ENCODE assay signal across 30 mouse cellular contexts in the genomic region with DNA sequence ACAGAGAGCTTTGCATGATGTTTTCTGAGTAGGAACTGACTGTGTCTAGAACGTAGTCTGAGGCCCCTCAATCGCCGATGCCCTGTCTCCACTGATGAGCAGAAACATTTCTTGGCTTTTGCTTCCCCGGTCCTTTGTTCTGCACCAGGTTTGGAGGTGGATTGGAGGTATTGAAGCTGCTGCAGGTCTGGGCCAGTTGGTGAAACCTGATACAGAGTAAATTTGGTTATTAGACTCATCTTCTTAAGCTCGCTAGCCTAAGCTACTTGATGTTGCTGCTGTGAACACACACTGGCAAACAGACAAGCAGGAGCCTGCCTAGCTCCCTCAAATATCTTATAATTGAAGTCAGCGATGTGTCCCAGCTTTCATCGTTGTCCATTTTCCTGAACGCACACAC. TPM values are rescaled to one million over a fixed set of nuclear protein-coding genes. Genes with fewer than 3 reads are reported as not detected.
DNase-seq lines count a peak whose midpoint lies in the region; ATAC-seq and TF ChIP-seq lines count a peak whose summit lies in the region.
"Had no signal": no experiment of that assay in that cellular context is flagged by ENCODE, and none has a peak within 500 bp of the region (broad histone marks: within the 10 kb centered on the region; RNA-seq: fewer than 3 reads in every experiment).

No protein-coding gene starts in this region.

- H3K36me3 ChIP-seq in embryonic facial prominence, embryonic 12.5 days: peaks cover 11% of the 10 kb centered on the region; the same call in 1 of the 2 replicates
- 0 out of 2 replicates have a peak, but pooled peaks cover 4% of the 10 kb centered on the region for H3K36me3 ChIP-seq in stomach, postnatal 0 days (ENCODE audit: control insufficient read depth, insufficient read depth, low read length)
- H3K36me3 ChIP-seq: hindbrain, embryonic 12.5 days; liver, embryonic 15.5 days; neural tube, embryonic 12.5 days had no signal

- H3K27me3 ChIP-seq in embryonic facial prominence, embryonic 12.5 days: no peaks in the 10 kb centered on the region
- H3K27me3 ChIP-seq in stomach, postnatal 0 days (ENCODE audit: control insufficient read depth, insufficient read depth, low read length): no peaks in the 10 kb centered on the region
- H3K27me3 ChIP-seq: hindbrain, embryonic 12.5 days; kidney, embryonic 15.5 days; liver, embryonic 15.5 days; neural tube, embryonic 12.5 days had no signal

- no peak for TF ChIP-seq EP300 in stomach, postnatal 0 days (optimal IDR thresholded peaks at IDR 0.05)

- H3K9ac ChIP-seq in embryonic facial prominence, embryonic 12.5 days: no peak overlapping the region
- no peak overlapping the region for H3K9ac ChIP-seq in stomach, postnatal 0 days (ENCODE audit: low read length)
- H3K9ac ChIP-seq: hindbrain, embryonic 12.5 days; kidney, embryonic 15.5 days; liver, embryonic 15.5 days; lung, embryonic 14.5 days; neural tube, embryonic 12.5 days had no signal

- no peak for TF ChIP-seq CTCF in layer of hippocampus, adult 2 months (conservative IDR thresholded peaks at IDR 0.05)
- no peak for TF ChIP-seq CTCF in embryonic fibroblast, embryonic 13.5 days (IDR thresholded peaks at IDR 0.05; ENCODE audit: borderline replicate concordance, insufficient read depth, low read length)
- TF ChIP-seq CTCF in stomach, postnatal 0 days (IDR thresholded peaks at IDR 0.05; ENCODE audit: low read depth): no peak

- H3K4me1 ChIP-seq in embryonic facial prominence, embryonic 12.5 days: peaks cover 21% of the 10 kb centered on the region
- peaks cover 41% of the 10 kb centered on the region for H3K4me1 ChIP-seq in embryonic fibroblast, embryonic 13.5 days (ENCODE audit: control insufficient read depth, insufficient read depth, low read length)
- H3K4me1 ChIP-seq in stomach, postnatal 0 days (replicated peaks; ENCODE audit: control insufficient read depth, insufficient read depth): peaks cover 3% of the 10 kb centered on the region; the same call in 1 of the 2 replicates
- H3K4me1 ChIP-seq: neural tube, embryonic 12.5 days had no signal

- H3K4me2 ChIP-seq in embryonic facial prominence, embryonic 12.5 days (replicated peaks): no peak overlapping the region
- H3K4me2 ChIP-seq in stomach, postnatal 0 days (replicated peaks; ENCODE audit: low read depth): no peak overlapping the region
- H3K4me2 ChIP-seq: heart, embryonic 11.5 days; hindbrain, embryonic 12.5 days; kidney, embryonic 15.5 days; liver, embryonic 15.5 days; lung, embryonic 14.5 days; midbrain, embryonic 11.5 days; neural tube, embryonic 12.5 days had no signal

- H3K27ac ChIP-seq in layer of hippocampus, adult 2 months: 0 out of 2 replicates have a peak overlapping the region, but pooled peaks have one; percentile 7
- H3K27ac ChIP-seq in embryonic facial prominence, embryonic 12.5 days: 0 out of 2 replicates have a peak overlapping the region, but pooled peaks have one; percentile 31
- H3K27ac ChIP-seq in embryonic fibroblast, embryonic 13.5 days (ENCODE audit: insufficient read depth, low read length): peak overlapping the region; percentile 86
- H3K27ac ChIP-seq in stomach, postnatal 0 days (replicated peaks): peak overlapping the region; percentile 24; the same call in 1 of the 2 replicates
- H3K27ac ChIP-seq: hindbrain, embryonic 12.5 days; hindbrain, postnatal 0 days; kidney, embryonic 15.5 days; liver, embryonic 15.5 days; neural tube, embryonic 12.5 days had no signal

- 78% methylated on average over 8 of the region's 8 CpGs for WGBS in embryonic facial prominence, embryonic 12.5 days
- WGBS in stomach, postnatal 0 days: 69% methylated on average over 8 of the region's 8 CpGs

- H3K9me3 ChIP-seq in embryonic facial prominence, embryonic 12.5 days: no peaks in the 10 kb centered on the region
- H3K9me3 ChIP-seq in stomach, postnatal 0 days (ENCODE audit: control insufficient read depth, low read length): no peaks in the 10 kb centered on the region
- H3K9me3 ChIP-seq: hindbrain, embryonic 12.5 days; kidney, embryonic 15.5 days; liver, embryonic 15.5 days; neural tube, embryonic 12.5 days had no signal

- TF ChIP-seq POLR2A in embryonic fibroblast, embryonic 13.5 days (IDR thresholded peaks at IDR 0.05; ENCODE audit: low read depth, low read length): no peak

- no peak for ATAC-seq in embryonic facial prominence, embryonic 12.5 days (ENCODE audit: insufficient number of reproducible peaks, insufficient read depth, low FRiP score, low TSS enrichment)
- ATAC-seq in stomach, postnatal 0 days (ENCODE audit: low FRiP score, low TSS enrichment): no peak
- ATAC-seq in frontal cortex, adult (ENCODE audit: low TSS enrichment): no peak
- ATAC-seq: CD4-positive, CD25-positive, alpha-beta regulatory T cell, adult 4 months; forebrain, embryonic 16.5 days; hindbrain, postnatal 0 days; midbrain, embryonic 16.5 days had no signal

- H3K4me3 ChIP-seq in layer of hippocampus, adult 2 months: no peak overlapping the region
- no peak overlapping the region for H3K4me3 ChIP-seq in embryonic facial prominence, embryonic 12.5 days
- H3K4me3 ChIP-seq in embryonic fibroblast, embryonic 13.5 days (ENCODE audit: insufficient read depth, low read length): no peak overlapping the region
- H3K4me3 ChIP-seq in stomach, postnatal 0 days (ENCODE audit: low read depth, low read length): no peak overlapping the region
- H3K4me3 ChIP-seq: erythroblast, embryonic 14.5 days; hindbrain, embryonic 12.5 days; kidney, embryonic 15.5 days; liver, embryonic 15.5 days; neural tube, embryonic 12.5 days had no signal

- DNase-seq in layer of hippocampus, adult 2 months (ENCODE audit: low spot score in 2 of 2): no peak
- DNase-seq in layer of hippocampus, postnatal 10 days (ENCODE audit: low spot score in 2 of 2): no peak
- DNase-seq in stomach, postnatal 0 days (ENCODE audit: low spot score): no peak
- DNase-seq in adrenal gland, postnatal 4 days (ENCODE audit: low spot score in 2 of 2): no peak
- DNase-seq: adrenal gland, postnatal 14 days; cerebellum, adult 11-12 months; cerebellum, adult 9-11 months; embryo, embryonic 11 days; gastrocnemius, postnatal 10 days; heart, postnatal 36 days; kidney, postnatal 25 days; left cerebral cortex, postnatal 4 days; lung, embryonic 14.5 days; lung, postnatal 14 days; right cerebral cortex, adult 18-20 months; thymus, postnatal 14 days had no signal

RNA-seq across cellular contexts. Expression of gene Mbnl2, which starts 46.6 kb away (rescaled TPM):
- total RNA-seq in layer of hippocampus, adult 2 months (2021): 100 to 1,000 TPM; 244 to 250 TPM
- 100 to 1,000 TPM; 126 to 132 TPM for total RNA-seq in layer of hippocampus, postnatal 10 days (2021)
- polyA plus RNA-seq in embryonic facial prominence, embryonic 12.5 days (2016; fragmentation: Nextera tagmentation; extraction: Ambion mirVana): 93.2 and 93.6 TPM in 2 replicates
- 207 and 222 TPM in 2 replicates for polyA plus RNA-seq in embryonic fibroblast, embryonic 13.5 days (2011; ENCODE audit: insufficient read length, low read depth, missing spikeins)
- polyA plus RNA-seq in stomach, postnatal 0 days (2015; fragmentation: Nextera tagmentation; extraction: Ambion mirVana): 101 and 104 TPM in 2 replicates
- 100 to 1,000 TPM; 169 to 182 TPM for total RNA-seq in adrenal gland, postnatal 4 days (2021)

Comparison
In these comparisons a context has a peak if more than half of its experiments do, and no peak if none do; other contexts are left out.
1. H3K27ac ChIP-seq: peak in every context shown above with its lines; median percentile 86 in embryonic fibroblast, embryonic 13.5 days; 31 in embryonic facial prominence, embryonic 12.5 days; 24 in stomach, postnatal 0 days; 7 in layer of hippocampus, adult 2 months.